Mouse (Mus musculus) MEL (cell line): Measurements from ENCODE around the gene Itgbl1. TPM values are rescaled to one million over a fixed set of nuclear protein-coding genes. Genes with fewer than 3 reads are reported as not detected.

Experiments used
- DNase-seq: peaks from one replicate; pipeline ENCODE4 v3.0.0; 2011; ENCODE audit warnings: low read depth, low spot score
- H3K27ac ChIP-seq: 2 replicates; pipeline ENCODE4 v1.5.1; 2012; ENCODE audit warnings: low read depth, mild to moderate bottlenecking, control low read depth, low read length, moderate library complexity; ENCODE audit not compliant: control insufficient read depth
- H3K27me3 ChIP-seq, 2 experiments: fragments of 150-350 bp in 1 of 2; sonication (generic) in 1 of 2; 2 replicates each; pipeline ENCODE4 v1.6.1; 2012; ENCODE audit warnings: low read length in 2 of 2, mild to moderate bottlenecking in 2 of 2, improper control_type of control experiment in 1 of 2, moderate library complexity in 1 of 2; ENCODE audit not compliant: insufficient read depth in 2 of 2, control insufficient read depth in 1 of 2
- H3K36me3 ChIP-seq, 2 experiments: 2 replicates each; pipeline ENCODE4 v1.6.1; 2012 to 2014; ENCODE audit warnings: low read length in 2 of 2, improper control_type of control experiment in 1 of 2, inconsistent platforms in 1 of 2, mild to moderate bottlenecking in 1 of 2; ENCODE audit not compliant: insufficient read depth in 2 of 2, control insufficient read depth in 1 of 2
- H3K4me1 ChIP-seq, 2 experiments: fragments of 150-350 bp in 1 of 2; sonication (generic) in 1 of 2; 2 replicates each; pipeline ENCODE4 v1.6.1; 2012; ENCODE audit warnings: low read length in 2 of 2, improper control_type of control experiment in 1 of 2, mild to moderate bottlenecking in 1 of 2; ENCODE audit not compliant: insufficient read depth in 2 of 2, control insufficient read depth in 1 of 2
- H3K4me3 ChIP-seq, 2 experiments: fragments of 150-350 bp in 1 of 2; sonication (generic) in 1 of 2; 2 replicates each; pipeline ENCODE4 v1.5.1; 2012; ENCODE audit warnings: low read depth in 2 of 2, low read length in 2 of 2, mild to moderate bottlenecking in 2 of 2, moderate library complexity in 2 of 2, control low read depth in 1 of 2, improper control_type of control experiment in 1 of 2; ENCODE audit not compliant: control insufficient read depth in 1 of 2, insufficient read depth in 1 of 2
- H3K79me2 ChIP-seq: 2 replicates; pipeline ENCODE4 v1.6.1; 2012; ENCODE audit warnings: mild to moderate bottlenecking, low read length, moderate library complexity; ENCODE audit not compliant: control insufficient read depth, poor library complexity, insufficient read depth
- H3K9ac ChIP-seq: 2 replicates; pipeline ENCODE4 v1.6.1; 2012; ENCODE audit warnings: low read depth, mild to moderate bottlenecking, control low read depth, low read length, moderate library complexity; ENCODE audit not compliant: control insufficient read depth, poor library complexity, severe bottlenecking
- H3K9me3 ChIP-seq: fragments of 150-350 bp; sonication (generic); replicated peaks from 2 replicates; pipeline ENCODE4 v1.6.1; 2012; ENCODE audit warnings: mild to moderate bottlenecking, low read length, improper control_type of control experiment, moderate library complexity; ENCODE audit not compliant: insufficient read depth
- CTCF ChIP-seq, 3 experiments: IDR thresholded peaks in 2 of 3; conservative IDR thresholded peaks in 1 of 3; 2 replicates each; pipeline ENCODE4 v1.5.1; 2011 to 2012; ENCODE audit warnings: low read length in 3 of 3, low read depth in 2 of 3, mild to moderate bottlenecking in 2 of 3, improper control_type of control experiment in 1 of 3, inconsistent platforms in 1 of 3, mixed read lengths in 1 of 3, moderate library complexity in 1 of 3; ENCODE audit not compliant: control insufficient read depth in 1 of 3, insufficient read depth in 1 of 3, poor library complexity in 1 of 3, severe bottlenecking in 1 of 3
- E2F4 ChIP-seq: IDR thresholded peaks from 2 replicates; pipeline ENCODE4 v1.6.1; 2011; ENCODE audit warnings: low read depth, low read length, improper control_type of control experiment, borderline replicate concordance
- EP300 ChIP-seq, 2 experiments: IDR thresholded peaks; 2 replicates each; pipeline ENCODE4 v1.6.1; 2011; ENCODE audit warnings: improper control_type of control experiment in 2 of 2, low read length in 2 of 2, low read depth in 1 of 2, mild to moderate bottlenecking in 1 of 2
- GABPA ChIP-seq: IDR thresholded peaks from 2 replicates; pipeline ENCODE4 v1.6.1; 2012; ENCODE audit warnings: low read depth, mild to moderate bottlenecking, inconsistent platforms, low read length, improper control_type of control experiment, moderate library complexity
- MAFK ChIP-seq: IDR thresholded peaks from 2 replicates; pipeline ENCODE4 v1.6.1; 2011; ENCODE audit warnings: low read depth, mild to moderate bottlenecking, low read length, improper control_type of control experiment, borderline replicate concordance
- MAX ChIP-seq: IDR thresholded peaks from 2 replicates; pipeline ENCODE4 v1.6.1; 2011; ENCODE audit warnings: low read length, improper control_type of control experiment
- MEF2A ChIP-seq: IDR thresholded peaks from 2 replicates; pipeline ENCODE4 v1.6.1; 2014; ENCODE audit warnings: low read depth, mild to moderate bottlenecking, inconsistent platforms, low read length, improper control_type of control experiment; ENCODE audit not compliant: poor library complexity, insufficient replicate concordance, severe bottlenecking; ENCODE audit errors: extremely low read depth
- MXI1 ChIP-seq: IDR thresholded peaks from 2 replicates; pipeline ENCODE4 v1.6.1; 2011; ENCODE audit warnings: mild to moderate bottlenecking, low read depth, low read length, improper control_type of control experiment
- NELFE ChIP-seq: IDR thresholded peaks from 2 replicates; pipeline ENCODE4 v1.6.1; 2011; ENCODE audit warnings: low read depth, low read length, improper control_type of control experiment
- NRF1 ChIP-seq: IDR thresholded peaks from 2 replicates; pipeline ENCODE4 v1.6.1; 2014; ENCODE audit warnings: low read depth, mild to moderate bottlenecking, inconsistent platforms, low read length, improper control_type of control experiment, moderate library complexity; ENCODE audit not compliant: poor library complexity, insufficient read depth, severe bottlenecking
- POLR2A ChIP-seq, 2 experiments: IDR thresholded peaks; 2 replicates each; pipeline ENCODE4 v1.6.1; 2011 to 2012; ENCODE audit warnings: low read length in 2 of 2, mild to moderate bottlenecking in 2 of 2, control low read depth in 1 of 2, improper control_type of control experiment in 1 of 2, low read depth in 1 of 2, moderate library complexity in 1 of 2; ENCODE audit not compliant: control insufficient read depth in 1 of 2, insufficient read depth in 1 of 2, poor library complexity in 1 of 2
- RAD21 ChIP-seq: IDR thresholded peaks from 2 replicates; pipeline ENCODE4 v1.6.1; 2011; ENCODE audit warnings: mild to moderate bottlenecking, low read depth, low read length, improper control_type of control experiment
- RCOR1 ChIP-seq: IDR thresholded peaks from 2 replicates; pipeline ENCODE4 v1.6.1; 2012; ENCODE audit warnings: low read depth, mild to moderate bottlenecking, inconsistent platforms, low read length, improper control_type of control experiment
- SIN3A ChIP-seq: IDR thresholded peaks from 2 replicates; pipeline ENCODE4 v1.6.1; 2012; ENCODE audit warnings: low read length, improper control_type of control experiment, inconsistent platforms
- TCF12 ChIP-seq: IDR thresholded peaks from 2 replicates; pipeline ENCODE4 v1.6.1; 2014; ENCODE audit warnings: low read depth, mild to moderate bottlenecking, inconsistent platforms, low read length, improper control_type of control experiment, moderate library complexity
- UBTF ChIP-seq: IDR thresholded peaks from 2 replicates; pipeline ENCODE4 v1.6.1; 2012; ENCODE audit warnings: low read depth, mild to moderate bottlenecking, inconsistent platforms, low read length, improper control_type of control experiment, moderate library complexity, borderline replicate concordance; ENCODE audit not compliant: insufficient read depth
- USF1 ChIP-seq: IDR thresholded peaks from 2 replicates; pipeline ENCODE4 v1.6.1; 2014; ENCODE audit warnings: low read depth, mild to moderate bottlenecking, inconsistent platforms, low read length, improper control_type of control experiment, moderate library complexity
- polyA plus RNA-seq, 2 experiments: library from polyadenylated mRNA; stranded (reverse) in 1 of 2; unstranded in 1 of 2; fragments of >175 nt in 1 of 2; fragments of >200 nt in 1 of 2; gene quantifications; 2 replicates each; pipeline versions ENCODE4 v1.2.1 to v1.2.4; 2012; ENCODE audit warnings: low replicate concordance in 2 of 2, low read depth in 1 of 2; ENCODE audit not compliant: insufficient read length in 2 of 2, insufficient read depth in 1 of 2, missing spikeins in 1 of 2
- total RNA-seq: library from RNA; depleted of rRNA; stranded (reverse); fragments of 300-350 nt; gene quantifications from 2 replicates; pipeline ENCODE4 v1.2.3, GENCODE M21; 2012

The Itgbl1 gene
- total and polyA plus RNA-seq, 3 experiments, result not detected

GRCm38 (mm10) chr14:123966531-123966930 is 306.8 kb downstream of the Itgbl1 start:
- Histone ChIP-seq H3K27ac (no peak overlapping the region), H3K4me1 (no peaks in the 10 kb centered on the region), H3K9me3 (no peaks in the 10 kb centered on the region), H3K4me3 (no peak overlapping the region), H3K36me3 (no peaks in the 10 kb centered on the region), H3K9ac (no peak overlapping the region), H3K27me3 (no peaks in the 10 kb centered on the region), H3K79me2 (no peaks in the 10 kb centered on the region)
- no peak for TF ChIP-seq USF1
- no peak for TF ChIP-seq RAD21
- TF ChIP-seq MEF2A, result no peak
- no peak for TF ChIP-seq MXI1
- no peak for TF ChIP-seq POLR2A (IDR thresholded peaks at IDR 0.05; ENCODE audit: control insufficient read depth in 1 of 2, insufficient read depth in 1 of 2, low read depth in 1 of 2, low read length in 2 of 2, poor library complexity in 1 of 2)
- no peak for TF ChIP-seq NRF1
- no peak for TF ChIP-seq NELFE
- no peak for DNase-seq

DNA sequence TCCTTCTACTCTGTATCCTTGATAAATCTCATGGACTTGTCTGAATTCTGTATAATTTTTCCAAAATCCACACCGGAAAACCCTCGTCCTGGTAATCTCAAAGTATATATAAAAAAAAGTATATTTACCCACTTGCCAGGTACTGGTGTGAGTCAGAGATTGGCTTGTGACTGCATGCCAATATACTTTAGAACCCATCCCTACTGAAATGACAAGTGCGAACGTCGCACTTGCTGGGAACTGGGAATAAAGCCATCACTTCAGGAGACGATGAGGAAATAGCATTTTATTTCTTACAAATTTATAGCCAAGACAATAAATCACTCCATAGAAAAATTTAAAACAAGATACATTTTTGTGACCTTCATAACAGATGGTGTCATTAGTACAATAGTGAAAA is 308.2 kb downstream of the Itgbl1 start:
- no peaks in the 10 kb centered on the region for H3K79me2 ChIP-seq
- no peaks in the 10 kb centered on the region for H3K27me3 ChIP-seq
- H3K4me1 ChIP-seq, result no peaks in the 10 kb centered on the region
- no peak for TF ChIP-seq TCF12
- TF ChIP-seq RCOR1, result no peak
- no peak for TF ChIP-seq MAX
- TF ChIP-seq UBTF, result no peak
- no peak for TF ChIP-seq SIN3A
- no peak for TF ChIP-seq RAD21
- no peak for TF ChIP-seq GABPA
- TF ChIP-seq EP300 (IDR thresholded peaks at IDR 0.05; ENCODE audit: low read depth in 1 of 2, low read length in 2 of 2), result no peak
- TF ChIP-seq E2F4, result no peak
- no peak for TF ChIP-seq MAFK
- no peak for TF ChIP-seq POLR2A (IDR thresholded peaks at IDR 0.05; ENCODE audit: control insufficient read depth in 1 of 2, insufficient read depth in 1 of 2, low read depth in 1 of 2, low read length in 2 of 2, poor library complexity in 1 of 2)
- TF ChIP-seq CTCF (IDR thresholded peaks at IDR 0.05 in 2 of 3, conservative IDR thresholded peaks at IDR 0.05 in 1 of 3; ENCODE audit: control insufficient read depth in 1 of 3, insufficient read depth in 1 of 3, low read depth in 2 of 3, low read length in 3 of 3, poor library complexity in 1 of 3, severe bottlenecking in 1 of 3), result no peak
- H3K9ac ChIP-seq, result no peak overlapping the region
- H3K36me3 ChIP-seq, result no peaks in the 10 kb centered on the region
- H3K9me3 ChIP-seq, result no peaks in the 10 kb centered on the region
- H3K27ac ChIP-seq, result no peak overlapping the region
- DNase-seq, result no peak
- no peak overlapping the region for H3K4me3 ChIP-seq
